ENCODE assay signal across 8 mouse cellular contexts in the genomic region with DNA sequence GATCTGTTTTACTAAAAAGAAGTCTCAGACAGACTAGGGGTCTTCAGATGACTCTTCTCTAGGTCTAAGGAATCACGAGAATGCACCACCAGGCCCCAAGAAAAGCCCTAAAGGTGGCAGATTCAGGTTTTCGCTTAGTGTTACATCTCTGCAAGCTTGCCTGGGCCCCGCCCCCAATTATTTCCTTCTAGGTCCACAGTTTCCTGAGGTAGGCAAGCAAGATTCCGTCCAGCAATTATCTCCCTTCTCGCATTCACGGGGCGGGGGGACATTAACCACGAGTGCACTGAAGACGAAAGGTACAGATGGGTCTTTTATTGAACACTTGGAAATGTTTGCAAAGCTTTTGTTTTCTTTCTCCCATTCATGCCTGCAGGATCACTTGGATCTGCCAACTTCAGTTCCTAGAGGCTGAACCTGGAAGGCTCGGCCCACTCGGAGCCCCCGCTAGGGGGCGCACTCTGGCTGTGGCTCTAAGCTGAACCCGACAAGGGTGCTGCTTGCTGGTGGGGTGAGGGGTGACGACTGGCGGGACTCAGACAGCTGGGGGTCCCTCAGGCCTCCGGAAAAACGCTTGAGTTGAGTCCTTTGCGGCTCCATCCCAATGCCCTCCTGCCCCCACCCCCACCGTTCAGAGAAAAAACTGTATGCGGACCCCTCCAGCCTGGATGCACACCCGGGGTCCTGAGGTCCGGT. TPM values are rescaled to one million over a fixed set of nuclear protein-coding genes. Genes with fewer than 3 reads are reported as not detected.
DNase-seq lines count a peak whose midpoint lies in the region; ATAC-seq and TF ChIP-seq lines count a peak whose summit lies in the region.

No protein-coding gene starts in this region.

- WGBS in hindbrain, embryonic 10.5 days, result 14% methylated on average over 23 of the region's 23 CpGs
- WGBS in limb, embryonic 13.5 days, result 15% methylated on average over 23 of the region's 23 CpGs
- WGBS in midbrain, embryonic 15.5 days, result 17% methylated on average over 23 of the region's 23 CpGs
- 10% methylated on average over 23 of the region's 23 CpGs for WGBS in thymus, adult 2 months

- no peaks in the 10 kb centered on the region for H3K9me3 ChIP-seq in ES-E14 (ENCODE audit: control insufficient read depth, insufficient read depth, low read depth, low read length)
- H3K9me3 ChIP-seq in hindbrain, embryonic 10.5 days, result no peaks in the 10 kb centered on the region
- H3K9me3 ChIP-seq in limb, embryonic 13.5 days, result no peaks in the 10 kb centered on the region
- H3K9me3 ChIP-seq in midbrain, embryonic 15.5 days, result no peaks in the 10 kb centered on the region

- peak overlapping the region; percentile 53 for H3K4me2 ChIP-seq in limb, embryonic 13.5 days (replicated peaks)
- H3K4me2 ChIP-seq in midbrain, embryonic 15.5 days, result peak overlapping the region; percentile 21; the same call in 1 of the 2 replicates

- peak; percentile 76 for TF ChIP-seq CTCF in thymus, adult 2 months (IDR thresholded peaks at IDR 0.05; ENCODE audit: borderline replicate concordance, control insufficient read depth, extremely low read depth, insufficient read depth, low read length, poor library complexity)

- no peaks in the 10 kb centered on the region for H3K36me3 ChIP-seq in ES-E14 (ENCODE audit: control insufficient read depth, insufficient read depth, low read length, poor library complexity, severe bottlenecking)
- H3K36me3 ChIP-seq in hindbrain, embryonic 10.5 days, result no peaks in the 10 kb centered on the region
- H3K36me3 ChIP-seq in limb, embryonic 13.5 days, result no peaks in the 10 kb centered on the region
- H3K36me3 ChIP-seq in midbrain, embryonic 15.5 days (replicated peaks), result no peaks in the 10 kb centered on the region
- H3K36me3 ChIP-seq in thymus, adult 2 months (ENCODE audit: control insufficient read depth, insufficient read depth, low read length), result no peaks in the 10 kb centered on the region

- in situ Hi-C loops in ES-E14 (cut with MboI; ENCODE audit: low sequenced_read_pairs in 2 of 2, unreplicated experiment in 2 of 2), result no loop called here

- no peaks in the 10 kb centered on the region for H3K4me1 ChIP-seq in ES-E14 (ENCODE audit: control insufficient read depth in 2 of 2, insufficient read depth in 2 of 2, low read length in 2 of 2, poor library complexity in 1 of 2)
- 0 out of 2 replicates have a peak, but pooled peaks cover 7% of the 10 kb centered on the region for H3K4me1 ChIP-seq in hindbrain, embryonic 10.5 days (replicated peaks)
- 0 out of 2 replicates have a peak, but pooled peaks cover 5% of the 10 kb centered on the region for H3K4me1 ChIP-seq in limb, embryonic 13.5 days
- H3K4me1 ChIP-seq in midbrain, embryonic 15.5 days, result no peaks in the 10 kb centered on the region
- H3K4me1 ChIP-seq in thymus, adult 2 months (replicated peaks; ENCODE audit: control insufficient read depth, insufficient read depth, low read length), result 0 out of 2 replicates have a peak, but pooled peaks cover 2% of the 10 kb centered on the region

- H3K4me3 ChIP-seq in ES-E14 (ENCODE audit: insufficient read depth in 1 of 2, low read depth in 1 of 2, low read length in 2 of 2, poor library complexity in 1 of 2, severe bottlenecking in 1 of 2), result peak overlapping the region; percentile 53 to 63
- H3K4me3 ChIP-seq in hindbrain, embryonic 10.5 days, result peak overlapping the region; percentile 29
- H3K4me3 ChIP-seq in limb, embryonic 13.5 days, result peak overlapping the region; percentile 18
- no peak overlapping the region for H3K4me3 ChIP-seq in midbrain, embryonic 15.5 days
- H3K4me3 ChIP-seq in thymus, adult 2 months (ENCODE audit: control insufficient read depth, insufficient read depth, low read length), result no peak overlapping the region

- peaks cover 94% of the 10 kb centered on the region for H3K27me3 ChIP-seq in hindbrain, embryonic 10.5 days (ENCODE audit: insufficient read depth, poor library complexity, severe bottlenecking)
- H3K27me3 ChIP-seq in limb, embryonic 13.5 days, result peaks cover 83% of the 10 kb centered on the region
- peaks cover 45% of the 10 kb centered on the region for H3K27me3 ChIP-seq in midbrain, embryonic 15.5 days (replicated peaks)
- H3K27me3 ChIP-seq in thymus, adult 2 months (ENCODE audit: control insufficient read depth, insufficient read depth, low read length), result peaks cover 6% of the 10 kb centered on the region; the same call in 1 of the 2 replicates

- no peak overlapping the region for H3K9ac ChIP-seq in ES-E14 (ENCODE audit: insufficient read depth, low read depth, low read length, poor library complexity, severe bottlenecking)
- H3K9ac ChIP-seq in limb, embryonic 13.5 days, result no peak overlapping the region
- H3K9ac ChIP-seq in midbrain, embryonic 15.5 days, result no peak overlapping the region

- peak; percentile 30 for DNase-seq in gastrocnemius, adult 18-20 months (ENCODE audit: low spot score)
- DNase-seq in gastrocnemius, adult 8-10 months (ENCODE audit: low spot score in 2 of 2), result no peak
- DNase-seq in ES-E14 (ENCODE audit: low read depth, low spot score), result no peak
- peak; percentile 77 for DNase-seq in embryo, embryonic 11 days
- DNase-seq in hindbrain, embryonic 10.5 days (ENCODE audit: low spot score), result peak; percentile 69
- DNase-seq in thymus, adult 2 months, result peak; percentile 50

- no peak overlapping the region for H3K27ac ChIP-seq in ES-E14 (ENCODE audit: insufficient read depth, low read depth, low read length, poor library complexity, severe bottlenecking)
- no peak overlapping the region for H3K27ac ChIP-seq in hindbrain, embryonic 10.5 days
- no peak overlapping the region for H3K27ac ChIP-seq in limb, embryonic 13.5 days
- H3K27ac ChIP-seq in midbrain, embryonic 15.5 days, result no peak overlapping the region
- no peak overlapping the region for H3K27ac ChIP-seq in thymus, adult 2 months (ENCODE audit: control insufficient read depth, insufficient read depth, low read length)

- peak; percentile 35; the same call in 1 of the 2 replicates for ATAC-seq in limb, embryonic 13.5 days (ENCODE audit: low FRiP score, low read depth)
- ATAC-seq in midbrain, embryonic 15.5 days (replicated peaks), result 0 out of 2 replicates have a peak, but pooled peaks have one; percentile 18

- TF ChIP-seq POLR2A in thymus, adult 2 months (IDR thresholded peaks at IDR 0.05; ENCODE audit: control insufficient read depth, extremely low read depth, insufficient read depth, low read length, poor library complexity), result no peak

TF ChIP-seq in ES-E14, 5 proteins besides CTCF, POLR2A, EP300 and RAD21:
- TF ChIP-seq MAFK (IDR thresholded peaks at IDR 0.05; ENCODE audit: insufficient read depth, low read depth, low read length) (no peak), ZNF384 (IDR thresholded peaks at IDR 0.05; ENCODE audit: low read depth, low read length) (no peak), HCFC1 (IDR thresholded peaks at IDR 0.05; ENCODE audit: borderline replicate concordance, insufficient read depth, low read length) (no peak), CHD2 (IDR thresholded peaks at IDR 0.05; ENCODE audit: low read depth, low read length) (no peak), ZC3H11A (IDR thresholded peaks at IDR 0.05; ENCODE audit: borderline replicate concordance, low read depth, low read length) (no peak)

RNA-seq across cellular contexts. Expression of a gene that starts 5.1 kb away (rescaled TPM):
- total RNA-seq in gastrocnemius, adult 18-20 months (2021), result under 1 TPM; 0.09 to 0.14 TPM
- total RNA-seq in gastrocnemius, adult 8-10 months (2022), result under 1 TPM; 0.27 to 0.44 (median 0.34) TPM
- total RNA-seq in ES-E14 (2012; rRNA removed), result 0.09 TPM in 1 of 2 replicates, not detected in the other
- 2.1 and 3.5 TPM in 2 replicates for polyA plus RNA-seq in hindbrain, embryonic 10.5 days (2016; fragmentation: Nextera tagmentation; extraction: Ambion mirVana)
- polyA plus RNA-seq in limb, embryonic 13.5 days (2015; fragmentation: Nextera tagmentation; extraction: Ambion mirVana), result 0.60 and 0.61 TPM in 2 replicates
- 10.4 and 10.7 TPM in 2 replicates for polyA plus RNA-seq in midbrain, embryonic 15.5 days (2015; fragmentation: Nextera tagmentation; extraction: Ambion mirVana)
- not detected in 2 replicates for polyA plus RNA-seq in thymus, adult 2 months (2012; rRNA removed)

Comparison
In these comparisons a context has a peak if more than half of its experiments do, and no peak if none do; other contexts are left out.
1. DNase-seq: peak in gastrocnemius, adult 18-20 months (single experiment), embryo, embryonic 11 days (single experiment), hindbrain, embryonic 10.5 days (single experiment) and thymus, adult 2 months (single experiment); none in gastrocnemius, adult 8-10 months (0 of 2) and ES-E14 (single experiment).
2. H3K4me3 ChIP-seq: peak in ES-E14 (2 of 2), hindbrain, embryonic 10.5 days (single experiment) and limb, embryonic 13.5 days (single experiment); none in midbrain, embryonic 15.5 days (single experiment) and thymus, adult 2 months (single experiment).